In genomic region chr17:52569584-52570270, GRCm38 (mm10) we compare ENCODE assay signal across 10 mouse cellular contexts. TPM values are rescaled to one million over a fixed set of nuclear protein-coding genes. Genes with fewer than 3 reads are reported as not detected.
DNase-seq lines count a peak whose midpoint lies in the region; ATAC-seq lines count a peak whose summit lies in the region.
"Had no signal": no experiment of that assay in that cellular context is flagged by ENCODE, and none has a peak within 500 bp of the region (broad histone marks: within the 10 kb centered on the region; RNA-seq: fewer than 3 reads in every experiment).

No protein-coding gene starts in this region.

- no peaks in the 10 kb centered on the region for H3K9me3 ChIP-seq in hindbrain, embryonic 15.5 days
- H3K9me3 ChIP-seq: limb, embryonic 15.5 days had no signal

- no peak overlapping the region for H3K9ac ChIP-seq in hindbrain, embryonic 15.5 days
- H3K9ac ChIP-seq: limb, embryonic 15.5 days had no signal

- no peaks in the 10 kb centered on the region for H3K36me3 ChIP-seq in hindbrain, embryonic 15.5 days
- H3K36me3 ChIP-seq: limb, embryonic 15.5 days had no signal

- WGBS in hindbrain, embryonic 15.5 days: 51% methylated on average over 4 of the region's 4 CpGs

- no peaks in the 10 kb centered on the region for H3K27me3 ChIP-seq in hindbrain, embryonic 15.5 days
- H3K27me3 ChIP-seq: limb, embryonic 15.5 days had no signal

- DNase-seq in left cerebral cortex, postnatal 14 days (ENCODE audit: low spot score in 2 of 2): peak; percentile 12 to 20
- no peak for DNase-seq in left cerebral cortex, adult 8-10 months (ENCODE audit: low spot score in 2 of 2)
- DNase-seq in ZHBTc4 (ENCODE audit: low read depth, low spot score): peak; percentile 32
- DNase-seq in right cerebral cortex, postnatal 4 days: peak; percentile 37
- no peak for DNase-seq in urinary bladder, adult 18-20 months (ENCODE audit: low spot score in 2 of 2)
- DNase-seq in cerebellum, adult 11 months: no peak
- DNase-seq in urinary bladder, postnatal 25 days (ENCODE audit: low spot score): no peak

- no peak overlapping the region for H3K4me3 ChIP-seq in hindbrain, embryonic 15.5 days
- H3K4me3 ChIP-seq: limb, embryonic 15.5 days had no signal

- no peak overlapping the region for H3K4me2 ChIP-seq in hindbrain, embryonic 15.5 days
- H3K4me2 ChIP-seq: limb, embryonic 15.5 days had no signal

- no peaks in the 10 kb centered on the region for H3K4me1 ChIP-seq in hindbrain, embryonic 15.5 days (replicated peaks)
- H3K4me1 ChIP-seq: limb, embryonic 15.5 days had no signal

- H3K27ac ChIP-seq in hindbrain, embryonic 15.5 days (replicated peaks): no peak overlapping the region
- H3K27ac ChIP-seq: limb, embryonic 15.5 days had no signal

- peak; percentile 91 for ATAC-seq in hindbrain, embryonic 15.5 days (ENCODE audit: low FRiP score, low read depth)

- intact Hi-C loops in left cerebral cortex, postnatal 14 days (cut with DNase I): no loop called here

RNA-seq across cellular contexts. Expression of gene Kcnh8, which starts 32.8 kb away (rescaled TPM):
- 1 to 10 TPM in 1 of 2 experiments, under 1 TPM in 1; 0.87 to 1.2 TPM for total RNA-seq in left cerebral cortex, postnatal 14 days (2021)
- under 1 TPM; 0.49 to 0.93 (median 0.67) TPM for total RNA-seq in left cerebral cortex, adult 8-10 months (2022)
- polyA plus RNA-seq in hindbrain, embryonic 15.5 days (2015; fragmentation: Nextera tagmentation; extraction: Ambion mirVana): 4.2 and 4.8 TPM in 2 replicates
- total RNA-seq: gastrocnemius, adult 18-20 months had no signal
- polyA plus RNA-seq: limb, embryonic 15.5 days had no signal

Comparison
In these comparisons a context has a peak if more than half of its experiments do, and no peak if none do; other contexts are left out.
1. DNase-seq: peak in left cerebral cortex, postnatal 14 days (2 of 2), ZHBTc4 (single experiment) and right cerebral cortex, postnatal 4 days (single experiment); none in left cerebral cortex, adult 8-10 months (0 of 2), urinary bladder, adult 18-20 months (0 of 2), cerebellum, adult 11 months (single experiment) and urinary bladder, postnatal 25 days (single experiment).